Mouse (Mus musculus) lung, adult 2 months (tissue): Measurements from ENCODE around the gene Nup210l.

Source experiments
- CTCF ChIP-seq: fragments of 200-500 bp; IDR thresholded peaks from 2 replicates; pipeline ENCODE4 v1.5.1; 2011; ENCODE audit warnings: mild to moderate bottlenecking, low read length, control low read depth; ENCODE audit not compliant: insufficient read depth
- POLR2A ChIP-seq: fragments of 200-500 bp; IDR thresholded peaks from 2 replicates; pipeline ENCODE4 v1.6.1; 2011; ENCODE audit warnings: low read depth, mild to moderate bottlenecking, control low read depth, low read length, borderline replicate concordance; ENCODE audit errors: extremely low read depth

GRCm38 (mm10) chr3:90065553-90065952 is 38.4 kb upstream of the Nup210l start:
- TF ChIP-seq POLR2A (no peak), CTCF (peak; percentile 48)
